Mouse (Mus musculus) olfactory bulb, adult 2 months (tissue): ENCODE measurements around the gene Gabarapl2. TPM values are rescaled to one million over a fixed set of nuclear protein-coding genes. Genes with fewer than 3 reads are reported as not detected.
A peak's percentile ranks its signal among the peaks of the same experiment; 100 is the strongest.

Experiments used
- H3K27ac ChIP-seq: fragments of 200-500 bp; 2 replicates; pipeline ENCODE4 v1.5.1; 2012; ENCODE audit warnings: low read depth, low read length; ENCODE audit not compliant: insufficient read depth
- H3K4me1 ChIP-seq: fragments of 200-500 bp; 2 replicates; pipeline ENCODE4 v1.6.1; 2012; ENCODE audit warnings: low read length; ENCODE audit not compliant: control insufficient read depth, insufficient read depth
- H3K4me3 ChIP-seq: fragments of 200-500 bp; 2 replicates; pipeline ENCODE4 v1.5.1; 2012; ENCODE audit warnings: mild to moderate bottlenecking, low read depth, low read length, moderate library complexity; ENCODE audit not compliant: insufficient read depth
- CTCF ChIP-seq: fragments of 200-500 bp; IDR thresholded peaks from 2 replicates; pipeline ENCODE4 v1.5.1; 2012; ENCODE audit warnings: low read depth, mild to moderate bottlenecking, low read length, moderate library complexity; ENCODE audit not compliant: insufficient read depth
- POLR2A ChIP-seq: fragments of 200-500 bp; IDR thresholded peaks from 2 replicates; pipeline ENCODE4 v1.6.1; 2012; ENCODE audit warnings: mild to moderate bottlenecking, low read depth, low read length, moderate library complexity; ENCODE audit not compliant: insufficient read depth
- WGBS: fragments of 180-500 bp; shearing (Covaris S2); methylation state at CpG from one replicate; pipeline ENCODE4 v1.1.7; 2018; 5-methylcytosine and 5-hydroxymethylcytosine counted together
- polyA plus RNA-seq: library from polyadenylated mRNA; stranded (reverse); fragments of >200 nt; gene quantifications from 2 replicates; pipeline ENCODE4 v1.2.4, GENCODE M21; 2012; ENCODE audit warnings: low replicate concordance; ENCODE audit not compliant: missing spikeins, insufficient read depth, insufficient read length

The Gabarapl2 gene
- polyA plus RNA-seq, 1 experiment: not detected

- peaks cover 27% of the 10 kb centered on the region for H3K4me1 ChIP-seq
- WGBS: 70% methylated on average over 3 of the region's 3 CpGs
- no peak overlapping the region for H3K4me3 ChIP-seq
- peak overlapping the region; percentile 12; the same call in 1 of the 2 replicates for H3K27ac ChIP-seq
- no peak for TF ChIP-seq CTCF
These were observed 20.8 kb downstream of the Gabarapl2 start for GRCm38 (mm10) chr8:111961330-111961729.

GRCm38 (mm10) chr8:111962589-111962988 lies 22.1 kb downstream of the Gabarapl2 start:
- Histone ChIP-seq H3K4me3 (no peak overlapping the region), H3K27ac (no peak overlapping the region), H3K4me1 (peaks cover 27% of the 10 kb centered on the region)
- no peak for TF ChIP-seq POLR2A
- no peak for TF ChIP-seq CTCF
- 78% methylated on average over 1 of the region's 1 CpGs for WGBS

DNA sequence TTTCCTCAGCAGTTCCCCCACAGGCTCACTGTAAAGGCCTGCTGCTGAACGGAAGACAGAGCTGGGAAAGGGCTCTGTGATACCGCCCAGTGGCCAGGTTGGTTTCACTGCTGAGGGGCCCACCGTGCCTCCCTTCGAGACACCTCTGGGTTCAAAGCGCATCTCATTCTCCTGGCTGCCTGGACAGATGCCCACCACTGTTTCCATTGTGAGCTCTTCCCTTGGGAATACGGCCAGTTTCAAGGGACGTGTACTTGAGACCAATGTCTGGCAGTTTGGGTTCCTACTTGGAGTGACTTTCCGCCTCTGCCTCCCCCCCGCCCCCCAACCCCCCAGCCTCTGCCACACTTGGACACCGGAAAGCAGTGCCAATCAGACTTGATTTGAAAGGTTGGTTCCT lies 22.6 kb downstream of the Gabarapl2 start:
- H3K4me3 ChIP-seq: no peak overlapping the region
- peak overlapping the region; percentile 78; the same call in 1 of the 2 replicates for H3K27ac ChIP-seq
- no peak for TF ChIP-seq POLR2A
- no peak for TF ChIP-seq CTCF
- peaks cover 27% of the 10 kb centered on the region for H3K4me1 ChIP-seq
- 65% methylated on average over 10 of the region's 10 CpGs for WGBS

- peak overlapping the region; percentile 78; the same call in 1 of the 2 replicates for H3K27ac ChIP-seq
- peaks cover 27% of the 10 kb centered on the region for H3K4me1 ChIP-seq
- no peak overlapping the region for H3K4me3 ChIP-seq
- WGBS: 87% methylated on average over 4 of the region's 4 CpGs
- TF ChIP-seq POLR2A: no peak
These were observed 23.0 kb downstream of the Gabarapl2 start for GRCm38 (mm10) chr8:111963546-111963945.

- 30% methylated on average over 5 of the region's 5 CpGs for WGBS
- Histone ChIP-seq H3K27ac (peak overlapping the region; percentile 61), H3K4me3 (no peak overlapping the region), H3K4me1 (peaks cover 27% of the 10 kb centered on the region)
- TF ChIP-seq POLR2A (no peak), CTCF (no peak)
These were observed 23.8 kb downstream of the Gabarapl2 start for GRCm38 (mm10) chr8:111964351-111964750.

- Histone ChIP-seq H3K4me1 (peaks cover 29% of the 10 kb centered on the region), H3K27ac (peak overlapping the region; percentile 82), H3K4me3 (no peak overlapping the region)
- WGBS: 50% methylated on average over 7 of the region's 7 CpGs
- TF ChIP-seq POLR2A: no peak
- TF ChIP-seq CTCF: no peak
These were observed 24.5 kb downstream of the Gabarapl2 start for GRCm38 (mm10) chr8:111964849-111965561.

GRCm38 (mm10) chr8:111967246-111967870 lies 26.9 kb downstream of the Gabarapl2 start:
- no peak for TF ChIP-seq CTCF
- TF ChIP-seq POLR2A: no peak
- H3K4me1 ChIP-seq: peaks cover 22% of the 10 kb centered on the region
- no peak overlapping the region for H3K27ac ChIP-seq
- WGBS: 69% methylated on average over 5 of the region's 5 CpGs
- H3K4me3 ChIP-seq: no peak overlapping the region

DNA sequence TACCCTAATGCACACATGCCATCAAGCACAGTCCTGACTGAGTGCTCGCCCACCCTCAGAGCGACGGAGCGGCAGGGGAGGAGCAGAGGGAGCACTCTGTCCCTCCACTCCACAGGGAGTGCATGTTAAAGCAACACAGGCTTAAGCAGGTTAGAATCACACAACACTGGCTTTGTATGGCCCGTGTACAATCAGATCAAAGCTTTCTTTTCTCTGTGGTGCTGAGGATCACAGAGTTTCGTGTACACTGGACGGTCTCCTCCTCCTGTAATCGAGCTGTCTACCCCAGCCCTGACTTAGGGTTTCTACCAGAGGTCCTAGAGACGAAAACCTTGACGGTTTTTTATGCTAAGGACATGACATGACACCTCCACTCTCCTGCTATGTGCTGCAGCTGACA lies 28.0 kb downstream of the Gabarapl2 start:
- H3K4me3 ChIP-seq: no peak overlapping the region
- 86% methylated on average over 10 of the region's 10 CpGs for WGBS
- TF ChIP-seq CTCF (no peak), POLR2A (no peak)
- no peak overlapping the region for H3K27ac ChIP-seq
- H3K4me1 ChIP-seq: peaks cover 18% of the 10 kb centered on the region

GRCm38 (mm10) chr8:111968991-111969390 lies 28.5 kb downstream of the Gabarapl2 start:
- no peak overlapping the region for H3K27ac ChIP-seq
- WGBS: 54% methylated on average over 5 of the region's 5 CpGs
- no peak overlapping the region for H3K4me3 ChIP-seq
- peaks cover 18% of the 10 kb centered on the region for H3K4me1 ChIP-seq
- TF ChIP-seq CTCF: no peak
- no peak for TF ChIP-seq POLR2A

GRCm38 (mm10) chr8:111974138-111974537 lies 33.6 kb downstream of the Gabarapl2 start:
- TF ChIP-seq CTCF (no peak), POLR2A (no peak)
- Histone ChIP-seq H3K27ac (no peak overlapping the region), H3K4me3 (no peak overlapping the region), H3K4me1 (peaks cover 6% of the 10 kb centered on the region)
- WGBS: 95% methylated on average over 12 of the region's 12 CpGs
